Mouse (Mus musculus) forebrain, embryonic 13.5 days (tissue): Measurements from ENCODE around the gene Glod5. TPM values are rescaled to one million over a fixed set of nuclear protein-coding genes. Genes with fewer than 3 reads are reported as not detected.

Experiments used
- ATAC-seq: fragments of 200-750 bp; cut with Nextera tagmentation; 2 replicates; pipeline ENCODE4 v1.8.0; 2017
- H3K27ac ChIP-seq: fragments of 300-500 bp; sonication (generic); 2 replicates; pipeline ENCODE4 v1.5.1; 2015; ENCODE audit warnings: inconsistent platforms, mild to moderate bottlenecking, moderate library complexity
- H3K27me3 ChIP-seq: fragments of 300-500 bp; sonication (generic); 2 replicates; pipeline ENCODE4 v1.6.1; 2015; ENCODE audit warnings: mild to moderate bottlenecking, inconsistent platforms
- H3K36me3 ChIP-seq: fragments of 300-500 bp; sonication (generic); 2 replicates; pipeline ENCODE4 v1.6.1; 2015; ENCODE audit warnings: mild to moderate bottlenecking, inconsistent platforms; ENCODE audit not compliant: poor library complexity, severe bottlenecking
- H3K4me1 ChIP-seq: fragments of 300-500 bp; sonication (generic); 2 replicates; pipeline ENCODE4 v1.6.1; 2015; ENCODE audit warnings: inconsistent platforms
- H3K4me2 ChIP-seq: fragments of 300-500 bp; sonication (generic); 2 replicates; pipeline ENCODE4 v1.6.1; 2015; ENCODE audit warnings: inconsistent platforms, mild to moderate bottlenecking, moderate library complexity
- H3K4me3 ChIP-seq: fragments of 300-500 bp; sonication (generic); 2 replicates; pipeline ENCODE4 v1.5.1; 2015; ENCODE audit warnings: mild to moderate bottlenecking, inconsistent platforms
- H3K9ac ChIP-seq: fragments of 300-500 bp; sonication (generic); 2 replicates; pipeline ENCODE4 v1.6.1; 2015; ENCODE audit warnings: mild to moderate bottlenecking, inconsistent platforms
- H3K9me3 ChIP-seq: fragments of 300-500 bp; sonication (generic); replicated peaks from 2 replicates; pipeline ENCODE4 v1.6.1; 2016; ENCODE audit warnings: inconsistent platforms
- WGBS: fragments of 180-500 bp; shearing (Covaris S2); methylation state at CpG from one replicate; pipeline ENCODE4 v1.1.7; 2015; 5-methylcytosine and 5-hydroxymethylcytosine counted together
- polyA plus RNA-seq: library from polyadenylated mRNA; unstranded; fragments of >200 nt; fragmentation: Nextera tagmentation; extraction: Ambion mirVana; gene quantifications from 2 replicates; pipeline ENCODE4 v1.2.1, GENCODE M21; 2015

The Glod5 gene
- polyA plus RNA-seq, 1 experiment from 2014 or later, result not detected

GRCm38 (mm10) chrX:7963829-7964626 lies 54.3 kb downstream of the Glod5 start:
- H3K27ac ChIP-seq, result no peak overlapping the region
- ATAC-seq, result no peak
- H3K36me3 ChIP-seq, result no peaks in the 10 kb centered on the region
- no peaks in the 10 kb centered on the region for H3K4me1 ChIP-seq
- 78% methylated on average over 7 of the region's 7 CpGs for WGBS
- H3K4me2 ChIP-seq, result no peak overlapping the region
- H3K9me3 ChIP-seq, result no peaks in the 10 kb centered on the region
- H3K27me3 ChIP-seq, result no peaks in the 10 kb centered on the region
- H3K9ac ChIP-seq, result no peak overlapping the region
- no peak overlapping the region for H3K4me3 ChIP-seq

GRCm38 (mm10) chrX:7958868-7959267 lies 59.4 kb downstream of the Glod5 start:
- Histone ChIP-seq H3K4me3 (no peak overlapping the region), H3K4me1 (no peaks in the 10 kb centered on the region), H3K4me2 (no peak overlapping the region), H3K27me3 (no peaks in the 10 kb centered on the region), H3K9me3 (no peaks in the 10 kb centered on the region), H3K36me3 (no peaks in the 10 kb centered on the region), H3K27ac (no peak overlapping the region), H3K9ac (no peak overlapping the region)
- whole genome bisulfite sequencing, result 95% methylated on average over 9 of the region's 9 CpGs
- ATAC-seq, result no peak

Other genes starting within 250 kb of the Glod5 start
- gene Gripap1, start 228.7 kb downstream of the Glod5 start, polyA plus RNA-seq, result 71.6 and 82.6 TPM in 2 replicates
- 1.1 and 1.4 TPM in 2 replicates for gene Kcnd1, start 196.2 kb downstream of the Glod5 start, polyA plus RNA-seq
- gene Otud5, start 177.1 kb downstream of the Glod5 start, polyA plus RNA-seq, result 43.9 and 44.9 TPM in 2 replicates
- 13.0 and 13.3 TPM in 2 replicates for gene Pim2, start 140.2 kb downstream of the Glod5 start, polyA plus RNA-seq
- gene Slc35a2, start 134.5 kb downstream of the Glod5 start, polyA plus RNA-seq, result 29.7 and 36.6 TPM in 2 replicates
- 202 and 206 TPM in 2 replicates for gene Pqbp1, start 119.2 kb downstream of the Glod5 start, polyA plus RNA-seq
- gene Timm17b, start 119.1 kb downstream of the Glod5 start, polyA plus RNA-seq, result 168 and 193 TPM in 2 replicates
- not detected in 2 replicates for gene Gm10491, start 110.7 kb downstream of the Glod5 start, polyA plus RNA-seq
- gene Gm10490, start 109.0 kb downstream of the Glod5 start, polyA plus RNA-seq, result not detected in 2 replicates
- 82.1 and 83.8 TPM in 2 replicates for gene Pcsk1n, start 98.7 kb downstream of the Glod5 start, polyA plus RNA-seq
- not detected in 2 replicates for gene Eras, start 89.9 kb downstream of the Glod5 start, polyA plus RNA-seq
- 53.5 and 64.8 TPM in 2 replicates for gene Hdac6, start 70.6 kb downstream of the Glod5 start, polyA plus RNA-seq
- gene Gata1, start 40.4 kb downstream of the Glod5 start, polyA plus RNA-seq, result 0.26 and 0.39 TPM in 2 replicates
- 62.3 and 72.1 TPM in 2 replicates for gene Suv39h1, start 56.3 kb upstream of the Glod5 start, polyA plus RNA-seq
- gene Was, start 72.0 kb upstream of the Glod5 start, polyA plus RNA-seq, result 0.10 TPM in 1 of 2 replicates, not detected in the other
- 36.2 and 43.6 TPM in 2 replicates for gene Wdr13, start 114.4 kb upstream of the Glod5 start, polyA plus RNA-seq
- gene Rbm3, start 127.4 kb upstream of the Glod5 start, polyA plus RNA-seq, result 483 and 515 TPM in 2 replicates
- 14.2 and 15.7 TPM in 2 replicates for gene Tbc1d25, start 157.7 kb upstream of the Glod5 start, polyA plus RNA-seq
- 21.2 and 21.5 TPM in 2 replicates for gene Ebp, start 175.0 kb upstream of the Glod5 start, polyA plus RNA-seq
- 29.1 and 32.3 TPM in 2 replicates for gene Porcn, start 188.0 kb upstream of the Glod5 start, polyA plus RNA-seq
- gene Ftsj1, start 233.9 kb upstream of the Glod5 start, polyA plus RNA-seq, result 51.3 and 51.7 TPM in 2 replicates